Comparison of ENCODE assay signal across 27 mouse cellular contexts in genomic region chr15:77659773-77660172, GRCm38 (mm10). TPM values are rescaled to one million over a fixed set of nuclear protein-coding genes. Genes with fewer than 3 reads are reported as not detected.
"Had no signal": no experiment of that assay in that cellular context is flagged by ENCODE, and none has a peak within 500 bp of the region (broad histone marks: within the 10 kb centered on the region; RNA-seq: fewer than 3 reads in every experiment).

No protein-coding gene starts in this region.

RNA-seq across cellular contexts. Expression of gene Apol11b, which starts 16.7 kb away (rescaled TPM):
- total RNA-seq: common myeloid progenitor, adult 5-6 weeks; forebrain, postnatal 0 days; gastrocnemius, postnatal 36 days; gastrocnemius, postnatal 4 days; granulocyte monocyte progenitor cell, adult 5-6 weeks had no signal
- polyA plus RNA-seq: embryonic facial prominence, embryonic 10.5 days; embryonic facial prominence, embryonic 11.5 days; embryonic facial prominence, embryonic 12.5 days; embryonic facial prominence, embryonic 14.5 days; embryonic facial prominence, embryonic 15.5 days; forebrain, embryonic 10.5 days; forebrain, embryonic 11.5 days; forebrain, embryonic 12.5 days; forebrain, embryonic 13.5 days; forebrain, embryonic 14.5 days; forebrain, embryonic 16.5 days; forebrain, postnatal 0 days; frontal cortex, adult 2 months; gonadal fat pad, adult 2 months had no signal

RNA-seq across cellular contexts. Expression of gene Apol7e, which starts 38.9 kb away (rescaled TPM):
- total RNA-seq: forebrain, postnatal 0 days; gastrocnemius, adult 18-20 months; gastrocnemius, adult 2 months; gastrocnemius, adult 8-10 months; gastrocnemius, postnatal 10 days; heart, adult 8-10 months had no signal
- polyA plus RNA-seq: cerebellum, adult 2 months; embryonic facial prominence, embryonic 10.5 days; embryonic facial prominence, embryonic 11.5 days; embryonic facial prominence, embryonic 12.5 days; embryonic facial prominence, embryonic 13.5 days; embryonic facial prominence, embryonic 14.5 days; embryonic facial prominence, embryonic 15.5 days; erythroblast, embryonic 14.5 days; forebrain, embryonic 10.5 days; forebrain, embryonic 11.5 days; forebrain, embryonic 12.5 days; forebrain, embryonic 13.5 days; forebrain, embryonic 14.5 days; forebrain, embryonic 15.5 days; forebrain, embryonic 16.5 days; forebrain, postnatal 0 days had no signal
